In genomic region chr9:116119990-116120389, GRCm38 (mm10) we compare ENCODE assay signal across 13 mouse cellular contexts.
"Had no signal": no experiment of that assay in that cellular context is flagged by ENCODE, and none has a peak within 500 bp of the region (broad histone marks: within the 10 kb centered on the region; RNA-seq: fewer than 3 reads in every experiment).

No protein-coding gene starts in this region.

- H3K9me3 ChIP-seq: limb, embryonic 13.5 days; liver, embryonic 15.5 days; neural tube, embryonic 15.5 days had no signal

- ATAC-seq: intestine, postnatal 0 days had no signal

- H3K4me2 ChIP-seq: limb, embryonic 13.5 days; liver, embryonic 11.5 days; liver, embryonic 15.5 days; neural tube, embryonic 15.5 days had no signal

- H3K27me3 ChIP-seq: limb, embryonic 13.5 days; liver, embryonic 15.5 days; neural tube, embryonic 15.5 days had no signal

- DNase-seq: lung, adult 2 months; lung, postnatal 36 days; midbrain, embryonic 14.5 days; spleen, adult 18-20 months; thymus, adult 18-20 months; thymus, postnatal 25 days had no signal

- H3K27ac ChIP-seq: layer of hippocampus, adult 2 months; limb, embryonic 13.5 days; liver, embryonic 15.5 days; neural tube, embryonic 15.5 days had no signal

- H3K36me3 ChIP-seq: neural tube, embryonic 15.5 days had no signal

- H3K9ac ChIP-seq: limb, embryonic 13.5 days; liver, embryonic 15.5 days; neural tube, embryonic 15.5 days had no signal

- H3K4me3 ChIP-seq: layer of hippocampus, adult 2 months; limb, embryonic 13.5 days; liver, embryonic 15.5 days; myocyte; neural tube, embryonic 15.5 days had no signal
